Mouse (Mus musculus): ENCODE results near the gene Peli3.

- TF ChIP-seq KAT2A (conservative IDR thresholded peaks at IDR 0.05; ENCODE audit: low read depth, low read length) (no peak), SIN3A (IDR thresholded peaks at IDR 0.05; ENCODE audit: low read length) (no peak), MEF2A (IDR thresholded peaks at IDR 0.05; ENCODE audit: extremely low read depth, insufficient replicate concordance, low read depth, low read length, poor library complexity, severe bottlenecking) (no peak), USF1 (IDR thresholded peaks at IDR 0.05; ENCODE audit: low read depth, low read length) (no peak), POLR2A (IDR thresholded peaks at IDR 0.05; ENCODE audit: control insufficient read depth in 1 of 2, insufficient read depth in 1 of 2, low read depth in 1 of 2, low read length in 2 of 2, poor library complexity in 1 of 2) (no peak), CTCF (IDR thresholded peaks at IDR 0.05 in 2 of 3, conservative IDR thresholded peaks at IDR 0.05 in 1 of 3; ENCODE audit: control insufficient read depth in 1 of 3, insufficient read depth in 1 of 3, low read depth in 2 of 3, low read length in 3 of 3, poor library complexity in 1 of 3, severe bottlenecking in 1 of 3) (no peak), MAZ (IDR thresholded peaks at IDR 0.05; ENCODE audit: low read depth, low read length) (no peak), EP300 (IDR thresholded peaks at IDR 0.05; ENCODE audit: low read depth in 1 of 2, low read length in 2 of 2) (no peak), USF2 (IDR thresholded peaks at IDR 0.05; ENCODE audit: borderline replicate concordance in 1 of 2, insufficient read depth in 1 of 2, low read depth in 1 of 2, low read length in 2 of 2) (no peak), ZKSCAN1 (IDR thresholded peaks at IDR 0.05; ENCODE audit: low read depth, low read length) (no peak), HCFC1 (IDR thresholded peaks at IDR 0.05; ENCODE audit: low read depth, low read length) (no peak), UBTF (IDR thresholded peaks at IDR 0.05; ENCODE audit: borderline replicate concordance, insufficient read depth, low read depth, low read length) (no peak), RCOR1 (IDR thresholded peaks at IDR 0.05; ENCODE audit: low read depth, low read length) (no peak)
Measured at GRCm38 (mm10) chr19:4889791-4890190, 53.1 kb downstream of the Peli3 start.

Measured in MEL (cell line).